Mouse (Mus musculus) olfactory bulb, adult 2 months (tissue): ENCODE data around the gene Slc2a1. TPM values are rescaled to one million over a fixed set of nuclear protein-coding genes. Genes with fewer than 3 reads are reported as not detected.
A peak's percentile ranks its signal among the peaks of the same experiment; 100 is the strongest.

ENCODE experiments used
- H3K27ac ChIP-seq: fragments of 200-500 bp; 2 replicates; pipeline ENCODE4 v1.5.1; 2012; ENCODE audit warnings: low read depth, low read length; ENCODE audit not compliant: insufficient read depth
- H3K4me1 ChIP-seq: fragments of 200-500 bp; 2 replicates; pipeline ENCODE4 v1.6.1; 2012; ENCODE audit warnings: low read length; ENCODE audit not compliant: control insufficient read depth, insufficient read depth
- H3K4me3 ChIP-seq: fragments of 200-500 bp; 2 replicates; pipeline ENCODE4 v1.5.1; 2012; ENCODE audit warnings: mild to moderate bottlenecking, low read depth, low read length, moderate library complexity; ENCODE audit not compliant: insufficient read depth
- CTCF ChIP-seq: fragments of 200-500 bp; IDR thresholded peaks from 2 replicates; pipeline ENCODE4 v1.5.1; 2012; ENCODE audit warnings: low read depth, mild to moderate bottlenecking, low read length, moderate library complexity; ENCODE audit not compliant: insufficient read depth
- POLR2A ChIP-seq: fragments of 200-500 bp; IDR thresholded peaks from 2 replicates; pipeline ENCODE4 v1.6.1; 2012; ENCODE audit warnings: mild to moderate bottlenecking, low read depth, low read length, moderate library complexity; ENCODE audit not compliant: insufficient read depth
- WGBS: fragments of 180-500 bp; shearing (Covaris S2); methylation state at CpG from one replicate; pipeline ENCODE4 v1.1.7; 2018; 5-methylcytosine and 5-hydroxymethylcytosine counted together
- polyA plus RNA-seq: library from polyadenylated mRNA; stranded (reverse); fragments of >200 nt; gene quantifications from 2 replicates; pipeline ENCODE4 v1.2.4, GENCODE M21; 2012; ENCODE audit warnings: low replicate concordance; ENCODE audit not compliant: missing spikeins, insufficient read depth, insufficient read length

Slc2a1 gene
- polyA plus RNA-seq, result not detected in 2 replicates

- WGBS, result 1% methylated on average over 88 of the region's 88 CpGs
- H3K4me1 ChIP-seq, result peaks cover 14% of the 10 kb centered on the region
- no peak for TF ChIP-seq CTCF
- peak; percentile 80 for TF ChIP-seq POLR2A
- peak within 1 kb of the TSS; percentile 74 for H3K27ac ChIP-seq
- peak within 1 kb of the TSS; percentile 80 for H3K4me3 ChIP-seq
Measured at GRCm38 (mm10) chr4:119108495-119109408, at the start of gene Slc2a1. Gene Slc2a1, plus strand, starts transcription at chr4:119108711.

- no peak for TF ChIP-seq CTCF
- no peak for TF ChIP-seq POLR2A
- Histone ChIP-seq H3K27ac (no peak overlapping the region), H3K4me3 (no peak overlapping the region), H3K4me1 (no peaks in the 10 kb centered on the region)
- 75% methylated on average over 3 of the region's 3 CpGs for WGBS
Measured at GRCm38 (mm10) chr4:119066791-119067190, 41.7 kb upstream of the Slc2a1 start.

GRCm38 (mm10) chr4:119067204-119067603 lies 41.3 kb upstream of the Slc2a1 start:
- Histone ChIP-seq H3K4me1 (no peaks in the 10 kb centered on the region), H3K4me3 (no peak overlapping the region), H3K27ac (no peak overlapping the region)
- WGBS, result 87% methylated on average over 2 of the region's 2 CpGs
- no peak for TF ChIP-seq POLR2A
- TF ChIP-seq CTCF, result no peak

GRCm38 (mm10) chr4:119068918-119069317 lies 39.6 kb upstream of the Slc2a1 start:
- Histone ChIP-seq H3K4me1 (no peaks in the 10 kb centered on the region), H3K4me3 (no peak overlapping the region), H3K27ac (no peak overlapping the region)
- 76% methylated on average over 6 of the region's 6 CpGs for WGBS
- TF ChIP-seq CTCF (no peak), POLR2A (no peak)

- TF ChIP-seq POLR2A, result no peak
- no peak for TF ChIP-seq CTCF
- WGBS, result 83% methylated on average over 1 of the region's 1 CpGs
- Histone ChIP-seq H3K4me3 (no peak overlapping the region), H3K4me1 (no peaks in the 10 kb centered on the region), H3K27ac (no peak overlapping the region)
Measured at GRCm38 (mm10) chr4:119070181-119070580, 38.3 kb upstream of the Slc2a1 start.

GRCm38 (mm10) chr4:119070959-119071647 lies 37.4 kb upstream of the Slc2a1 start:
- no peak for TF ChIP-seq POLR2A
- no peak for TF ChIP-seq CTCF
- Histone ChIP-seq H3K4me3 (no peak overlapping the region), H3K27ac (no peak overlapping the region), H3K4me1 (no peaks in the 10 kb centered on the region)
- WGBS, result 56% methylated on average over 16 of the region's 16 CpGs

- no peaks in the 10 kb centered on the region for H3K4me1 ChIP-seq
- WGBS, result 47% methylated on average over 19 of the region's 19 CpGs
- H3K4me3 ChIP-seq, result no peak overlapping the region
- no peak for TF ChIP-seq CTCF
- no peak for TF ChIP-seq POLR2A
- no peak overlapping the region for H3K27ac ChIP-seq
Measured at GRCm38 (mm10) chr4:119071648-119072362, 36.7 kb upstream of the Slc2a1 start.

GRCm38 (mm10) chr4:119072363-119072940 lies 36.1 kb upstream of the Slc2a1 start:
- H3K4me1 ChIP-seq, result peaks cover 4% of the 10 kb centered on the region; the same call in 1 of the 2 replicates
- TF ChIP-seq CTCF, result no peak
- TF ChIP-seq POLR2A, result no peak
- no peak overlapping the region for H3K27ac ChIP-seq
- 69% methylated on average over 19 of the region's 19 CpGs for WGBS
- no peak overlapping the region for H3K4me3 ChIP-seq
